Mouse (Mus musculus): ENCODE results near the gene Baz1b.

Gene Baz1b

GRCm38 (mm10) chr5:135186621-135187348, at the start of gene Baz1b:
Gene Baz1b, plus strand, starts transcription at chr5:135187264.
- DNase-seq (ENCODE audit: low read depth, low spot score) = peak; percentile 98

GRCm38 (mm10) chr5:135139881-135140280, 47.2 kb upstream of the Baz1b start:
- no peak for DNase-seq (ENCODE audit: low read depth, low spot score)

- no peak for DNase-seq (ENCODE audit: low read depth, low spot score)
These were observed 42.6 kb upstream of the Baz1b start for GRCm38 (mm10) chr5:135144469-135144868.

GRCm38 (mm10) chr5:135145532-135145931, 41.5 kb upstream of the Baz1b start:
- DNase-seq (ENCODE audit: low read depth, low spot score) = no peak

- DNase-seq (ENCODE audit: low read depth, low spot score) = no peak
These were observed 41.1 kb upstream of the Baz1b start for GRCm38 (mm10) chr5:135145955-135146354.

- no peak for DNase-seq (ENCODE audit: low read depth, low spot score)
These were observed 38.4 kb upstream of the Baz1b start for GRCm38 (mm10) chr5:135148715-135149052.

GRCm38 (mm10) chr5:135149053-135149819, 37.8 kb upstream of the Baz1b start, which contains the start of gene Tbl2:
Gene Tbl2, plus strand, starts transcription at chr5:135149657.
- peak; percentile 100 for DNase-seq (ENCODE audit: low read depth, low spot score)

- DNase-seq (ENCODE audit: low read depth, low spot score) = no peak
These were observed 37.3 kb upstream of the Baz1b start for GRCm38 (mm10) chr5:135149820-135150178.

GRCm38 (mm10) chr5:135156496-135156895, 30.6 kb upstream of the Baz1b start:
- DNase-seq (ENCODE audit: low read depth, low spot score) = no peak

GRCm38 (mm10) chr5:135161221-135161620, 25.8 kb upstream of the Baz1b start:
- no peak for DNase-seq (ENCODE audit: low read depth, low spot score)

- DNase-seq (ENCODE audit: low read depth, low spot score) = no peak
These were observed 25.4 kb upstream of the Baz1b start for GRCm38 (mm10) chr5:135161650-135162049.

GRCm38 (mm10) chr5:135162361-135162760, 24.7 kb upstream of the Baz1b start:
- DNase-seq (ENCODE audit: low read depth, low spot score) = no peak

- no peak for DNase-seq (ENCODE audit: low read depth, low spot score)
These were observed 24.2 kb upstream of the Baz1b start for GRCm38 (mm10) chr5:135162821-135163220.

GRCm38 (mm10) chr5:135166909-135167308, 20.2 kb upstream of the Baz1b start:
- DNase-seq (ENCODE audit: low read depth, low spot score) = no peak

- DNase-seq (ENCODE audit: low read depth, low spot score) = no peak
These were observed 19.6 kb upstream of the Baz1b start for GRCm38 (mm10) chr5:135167469-135167868.

GRCm38 (mm10) chr5:135168063-135169062, 18.7 kb upstream of the Baz1b start, which contains the start of gene Bcl7b:
Gene Bcl7b, plus strand, starts transcription at chr5:135168283.
- DNase-seq (ENCODE audit: low read depth, low spot score) = peak; percentile 98

- no peak for DNase-seq (ENCODE audit: low read depth, low spot score)
These were observed 17.6 kb upstream of the Baz1b start for GRCm38 (mm10) chr5:135169479-135169878.

GRCm38 (mm10) chr5:135171688-135172220, 15.3 kb upstream of the Baz1b start:
- no peak for DNase-seq (ENCODE audit: low read depth, low spot score)

- DNase-seq (ENCODE audit: low read depth, low spot score) = no peak
These were observed 14.1 kb upstream of the Baz1b start for GRCm38 (mm10) chr5:135172986-135173385.

- no peak for DNase-seq (ENCODE audit: low read depth, low spot score)
These were observed 12.0 kb upstream of the Baz1b start for GRCm38 (mm10) chr5:135175086-135175485.

- no peak for DNase-seq (ENCODE audit: low read depth, low spot score)
These were observed 8.5 kb upstream of the Baz1b start for GRCm38 (mm10) chr5:135178523-135178922.
